ENCODE assay signal across 26 mouse cellular contexts in the genomic region with DNA sequence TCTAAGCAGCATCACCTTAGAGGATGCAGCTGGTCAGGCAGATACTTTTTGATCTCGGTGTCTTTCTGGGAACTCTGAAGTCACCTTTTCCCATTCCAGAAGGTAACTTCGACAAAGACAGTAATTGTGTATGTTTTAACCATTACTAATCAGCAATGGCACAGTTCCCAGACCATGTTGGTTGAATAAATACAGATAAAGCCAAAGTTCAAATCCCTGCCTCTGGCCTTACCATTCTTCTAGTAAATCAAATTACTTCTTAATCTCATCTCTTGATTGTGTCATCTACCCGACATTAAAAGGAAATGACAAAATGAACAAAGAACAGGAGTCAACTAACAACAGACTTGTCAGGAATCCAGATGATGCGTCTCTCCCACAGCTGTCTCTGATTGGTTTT.
"Had no signal": no experiment of that assay in that cellular context is flagged by ENCODE, and none has a peak within 500 bp of the region (broad histone marks: within the 10 kb centered on the region; RNA-seq: fewer than 3 reads in every experiment).

No protein-coding gene starts in this region.

- H3K9ac ChIP-seq: heart, embryonic 13.5 days; heart, embryonic 15.5 days; hindbrain, embryonic 14.5 days; intestine, embryonic 15.5 days; kidney, embryonic 15.5 days; limb, embryonic 13.5 days; limb, embryonic 15.5 days; liver, embryonic 13.5 days; liver, embryonic 15.5 days had no signal

- H3K9me3 ChIP-seq: heart, embryonic 13.5 days; heart, embryonic 15.5 days; intestine, embryonic 15.5 days; kidney, embryonic 15.5 days; limb, embryonic 13.5 days; limb, embryonic 15.5 days had no signal

- H3K36me3 ChIP-seq: heart, embryonic 15.5 days; intestine, embryonic 15.5 days; kidney, embryonic 15.5 days; limb, embryonic 15.5 days; liver, embryonic 15.5 days had no signal

- H3K4me1 ChIP-seq: intestine, embryonic 15.5 days; kidney, embryonic 15.5 days; limb, embryonic 13.5 days; limb, embryonic 15.5 days had no signal

- ATAC-seq: hindbrain, embryonic 16.5 days; inflammation-experienced regulatory T-cells, adult 6 months; intestine, embryonic 15.5 days had no signal

- H3K27me3 ChIP-seq: heart, embryonic 13.5 days; heart, embryonic 15.5 days; intestine, embryonic 15.5 days; kidney, embryonic 15.5 days; limb, embryonic 13.5 days; limb, embryonic 15.5 days; liver, embryonic 13.5 days; liver, embryonic 15.5 days had no signal

- H3K4me3 ChIP-seq: heart, adult 2 months; heart, embryonic 13.5 days; heart, embryonic 15.5 days; intestine, embryonic 15.5 days; kidney, embryonic 15.5 days; limb, embryonic 13.5 days; limb, embryonic 15.5 days; liver, embryonic 13.5 days; liver, embryonic 15.5 days had no signal

- H3K4me2 ChIP-seq: heart, embryonic 11.5 days; heart, embryonic 13.5 days; heart, embryonic 15.5 days; hindbrain, embryonic 14.5 days; intestine, embryonic 15.5 days; kidney, embryonic 15.5 days; limb, embryonic 13.5 days; limb, embryonic 15.5 days; liver, embryonic 13.5 days; liver, embryonic 15.5 days had no signal

- H3K27ac ChIP-seq: heart, adult 2 months; heart, embryonic 13.5 days; heart, embryonic 15.5 days; hindbrain, embryonic 14.5 days; intestine, embryonic 15.5 days; kidney, embryonic 15.5 days; kidney, postnatal 0 days; limb, embryonic 13.5 days; limb, embryonic 15.5 days; liver, embryonic 13.5 days; liver, embryonic 15.5 days had no signal

- DNase-seq: gastrocnemius, postnatal 14 days; gastrocnemius, postnatal 36 days; heart, adult 2 months; heart, postnatal 14 days; heart, postnatal 36 days; kidney, adult 11 months; kidney, adult 2 months; kidney, adult 9 months; kidney, postnatal 14 days; kidney, postnatal 36 days; layer of hippocampus, adult 9-11 months; layer of hippocampus, postnatal 36 days; left cerebral cortex, postnatal 4 days; liver, embryonic 13.5 days had no signal
